Mouse (Mus musculus) liver, embryonic 15.5 days (tissue): ENCODE results near the gene Gnaq. TPM values are rescaled to one million over a fixed set of nuclear protein-coding genes. Genes with fewer than 3 reads are reported as not detected.

Source experiments
- ATAC-seq: fragments of 200-750 bp; cut with Nextera tagmentation; 2 replicates; pipeline ENCODE4 v1.8.0; 2017; ENCODE audit warnings: moderate number of reproducible peaks, mild to moderate bottlenecking, moderate library complexity; ENCODE audit not compliant: insufficient read depth
- H3K27ac ChIP-seq: fragments of 300-500 bp; sonication (generic); replicated peaks from 2 replicates; pipeline ENCODE4 v1.5.1; 2015; ENCODE audit warnings: mild to moderate bottlenecking, inconsistent platforms
- H3K27me3 ChIP-seq: fragments of 300-500 bp; sonication (generic); 2 replicates; pipeline ENCODE4 v1.6.1; 2015; ENCODE audit warnings: mild to moderate bottlenecking, inconsistent platforms
- H3K36me3 ChIP-seq: fragments of 300-500 bp; sonication (generic); replicated peaks from 2 replicates; pipeline ENCODE4 v1.6.1; 2015; ENCODE audit warnings: moderate library complexity, mild to moderate bottlenecking, inconsistent platforms
- H3K4me1 ChIP-seq: fragments of 300-500 bp; sonication (generic); replicated peaks from 2 replicates; pipeline ENCODE4 v1.6.1; 2015; ENCODE audit warnings: inconsistent platforms
- H3K4me2 ChIP-seq: fragments of 300-500 bp; sonication (generic); 2 replicates; pipeline ENCODE4 v1.6.1; 2015; ENCODE audit warnings: moderate library complexity, mild to moderate bottlenecking, inconsistent platforms
- H3K4me3 ChIP-seq: fragments of 300-500 bp; sonication (generic); replicated peaks from 2 replicates; pipeline ENCODE4 v1.5.1; 2015; ENCODE audit warnings: mild to moderate bottlenecking, inconsistent platforms
- H3K9ac ChIP-seq: fragments of 300-500 bp; sonication (generic); 2 replicates; pipeline ENCODE4 v1.6.1; 2015; ENCODE audit warnings: moderate library complexity, mild to moderate bottlenecking, inconsistent platforms
- H3K9me3 ChIP-seq: fragments of 300-500 bp; sonication (generic); replicated peaks from 2 replicates; pipeline ENCODE4 v1.6.1; 2016; ENCODE audit warnings: inconsistent platforms
- WGBS: fragments of 180-500 bp; shearing (Covaris S2); methylation state at CpG from one replicate; pipeline ENCODE4 v1.1.7; 2015; ENCODE audit warnings: mixed read lengths; ENCODE audit not compliant: insufficient replicate concordance; 5-methylcytosine and 5-hydroxymethylcytosine counted together
- polyA plus RNA-seq: library from polyadenylated mRNA; unstranded; fragments of >200 nt; fragmentation: Nextera tagmentation; extraction: Ambion mirVana; gene quantifications from 2 replicates; pipeline ENCODE4 v1.2.1, GENCODE M21; 2015

The Gnaq gene
- polyA plus RNA-seq, 1 experiment from 2014 or later, result 3.9 TPM

- H3K4me2 ChIP-seq, result no peak overlapping the region
- no peaks in the 10 kb centered on the region for H3K27me3 ChIP-seq
- no peaks in the 10 kb centered on the region for H3K9me3 ChIP-seq
- no peak for ATAC-seq
- H3K4me1 ChIP-seq, result no peaks in the 10 kb centered on the region
- no peak overlapping the region for H3K9ac ChIP-seq
- H3K4me3 ChIP-seq, result no peak overlapping the region
- H3K36me3 ChIP-seq, result no peaks in the 10 kb centered on the region
- 17% methylated on average over 1 of the region's 1 CpGs for WGBS
- H3K27ac ChIP-seq, result no peak overlapping the region
Observed at GRCm38 (mm10) chr19:16231584-16231983, 99.0 kb downstream of the Gnaq start.

GRCm38 (mm10) chr19:16235594-16235993 is 103.0 kb downstream of the Gnaq start:
- H3K27ac ChIP-seq, result no peak overlapping the region
- no peak overlapping the region for H3K4me2 ChIP-seq
- H3K4me1 ChIP-seq, result no peaks in the 10 kb centered on the region
- no peaks in the 10 kb centered on the region for H3K36me3 ChIP-seq
- WGBS, result 75% methylated on average over 8 of the region's 8 CpGs
- no peak overlapping the region for H3K4me3 ChIP-seq
- no peaks in the 10 kb centered on the region for H3K9me3 ChIP-seq
- H3K9ac ChIP-seq, result no peak overlapping the region
- no peaks in the 10 kb centered on the region for H3K27me3 ChIP-seq
- ATAC-seq, result no peak

- no peaks in the 10 kb centered on the region for H3K27me3 ChIP-seq
- H3K9me3 ChIP-seq, result no peaks in the 10 kb centered on the region
- no peaks in the 10 kb centered on the region for H3K36me3 ChIP-seq
- no peaks in the 10 kb centered on the region for H3K4me1 ChIP-seq
- H3K4me2 ChIP-seq, result no peak overlapping the region
- WGBS, result 67% methylated on average over 1 of the region's 1 CpGs
- no peak for ATAC-seq
- no peak overlapping the region for H3K4me3 ChIP-seq
- H3K9ac ChIP-seq, result no peak overlapping the region
- H3K27ac ChIP-seq, result no peak overlapping the region
Observed at GRCm38 (mm10) chr19:16237034-16237433, 104.4 kb downstream of the Gnaq start.

- no peak for ATAC-seq
- H3K4me1 ChIP-seq, result no peaks in the 10 kb centered on the region
- H3K4me3 ChIP-seq, result no peak overlapping the region
- WGBS, result 58% methylated on average over 4 of the region's 4 CpGs
- H3K9me3 ChIP-seq, result no peaks in the 10 kb centered on the region
- H3K27ac ChIP-seq, result no peak overlapping the region
- H3K4me2 ChIP-seq, result no peak overlapping the region
- no peaks in the 10 kb centered on the region for H3K27me3 ChIP-seq
- H3K9ac ChIP-seq, result no peak overlapping the region
- H3K36me3 ChIP-seq, result no peaks in the 10 kb centered on the region
Observed at GRCm38 (mm10) chr19:16238072-16238471, 105.4 kb downstream of the Gnaq start.

GRCm38 (mm10) chr19:16238512-16238911 is 105.9 kb downstream of the Gnaq start:
- Histone ChIP-seq H3K4me1 (no peaks in the 10 kb centered on the region), H3K9me3 (no peaks in the 10 kb centered on the region), H3K27me3 (no peaks in the 10 kb centered on the region), H3K9ac (no peak overlapping the region), H3K4me3 (no peak overlapping the region), H3K4me2 (no peak overlapping the region), H3K36me3 (no peaks in the 10 kb centered on the region), H3K27ac (no peak overlapping the region)
- ATAC-seq, result no peak
- WGBS, result 48% methylated on average over 2 of the region's 2 CpGs

- H3K36me3 ChIP-seq, result no peaks in the 10 kb centered on the region
- H3K4me2 ChIP-seq, result no peak overlapping the region
- H3K27ac ChIP-seq, result no peak overlapping the region
- H3K4me3 ChIP-seq, result no peak overlapping the region
- no peaks in the 10 kb centered on the region for H3K27me3 ChIP-seq
- 43% methylated on average over 3 of the region's 3 CpGs for WGBS
- no peak overlapping the region for H3K9ac ChIP-seq
- no peaks in the 10 kb centered on the region for H3K9me3 ChIP-seq
- no peaks in the 10 kb centered on the region for H3K4me1 ChIP-seq
- ATAC-seq, result no peak
Observed at GRCm38 (mm10) chr19:16242708-16243107, 110.1 kb downstream of the Gnaq start.

- no peaks in the 10 kb centered on the region for H3K36me3 ChIP-seq
- ATAC-seq, result no peak
- no peak overlapping the region for H3K4me3 ChIP-seq
- H3K27me3 ChIP-seq, result no peaks in the 10 kb centered on the region
- no peak overlapping the region for H3K9ac ChIP-seq
- no peak overlapping the region for H3K27ac ChIP-seq
- no peaks in the 10 kb centered on the region for H3K9me3 ChIP-seq
- H3K4me1 ChIP-seq, result peaks cover 4% of the 10 kb centered on the region
- 51% methylated on average over 2 of the region's 2 CpGs for WGBS
- H3K4me2 ChIP-seq, result no peak overlapping the region
Observed at GRCm38 (mm10) chr19:16249025-16249424, 116.4 kb downstream of the Gnaq start.

GRCm38 (mm10) chr19:16250921-16251320 is 118.3 kb downstream of the Gnaq start:
- ATAC-seq, result no peak
- Histone ChIP-seq H3K27ac (no peak overlapping the region), H3K4me1 (peaks cover 4% of the 10 kb centered on the region), H3K9ac (no peak overlapping the region), H3K9me3 (no peaks in the 10 kb centered on the region), H3K36me3 (no peaks in the 10 kb centered on the region), H3K27me3 (no peaks in the 10 kb centered on the region), H3K4me2 (no peak overlapping the region), H3K4me3 (no peak overlapping the region)
- WGBS, result 72% methylated on average over 3 of the region's 3 CpGs

- peaks cover 4% of the 10 kb centered on the region for H3K4me1 ChIP-seq
- H3K4me2 ChIP-seq, result no peak overlapping the region
- no peaks in the 10 kb centered on the region for H3K27me3 ChIP-seq
- WGBS, result 36% methylated on average over 5 of the region's 5 CpGs
- H3K4me3 ChIP-seq, result no peak overlapping the region
- H3K9ac ChIP-seq, result no peak overlapping the region
- ATAC-seq, result no peak
- H3K36me3 ChIP-seq, result no peaks in the 10 kb centered on the region
- H3K9me3 ChIP-seq, result no peaks in the 10 kb centered on the region
- H3K27ac ChIP-seq, result no peak overlapping the region
Observed at GRCm38 (mm10) chr19:16251819-16252218, 119.2 kb downstream of the Gnaq start.

- H3K27ac ChIP-seq, result no peak overlapping the region
- no peak for ATAC-seq
- no peaks in the 10 kb centered on the region for H3K27me3 ChIP-seq
- peaks cover 4% of the 10 kb centered on the region for H3K4me1 ChIP-seq
- no peak overlapping the region for H3K4me3 ChIP-seq
- 26% methylated on average over 4 of the region's 4 CpGs for WGBS
- no peak overlapping the region for H3K4me2 ChIP-seq
- no peaks in the 10 kb centered on the region for H3K36me3 ChIP-seq
- no peaks in the 10 kb centered on the region for H3K9me3 ChIP-seq
- H3K9ac ChIP-seq, result no peak overlapping the region
Observed at GRCm38 (mm10) chr19:16252696-16253095, 120.1 kb downstream of the Gnaq start.

- Histone ChIP-seq H3K36me3 (no peaks in the 10 kb centered on the region), H3K9me3 (no peaks in the 10 kb centered on the region), H3K4me2 (no peak overlapping the region), H3K4me1 (peaks cover 12% of the 10 kb centered on the region), H3K9ac (no peak overlapping the region), H3K27me3 (no peaks in the 10 kb centered on the region), H3K27ac (no peak overlapping the region), H3K4me3 (no peak overlapping the region)
- WGBS, result 18% methylated on average over 1 of the region's 1 CpGs
- ATAC-seq, result no peak
Observed at GRCm38 (mm10) chr19:16254881-16255280, 122.2 kb downstream of the Gnaq start.

- no peak overlapping the region for H3K27ac ChIP-seq
- H3K4me2 ChIP-seq, result no peak overlapping the region
- ATAC-seq, result no peak
- H3K9me3 ChIP-seq, result no peaks in the 10 kb centered on the region
- H3K36me3 ChIP-seq, result no peaks in the 10 kb centered on the region
- H3K4me3 ChIP-seq, result no peak overlapping the region
- H3K9ac ChIP-seq, result no peak overlapping the region
- no peaks in the 10 kb centered on the region for H3K27me3 ChIP-seq
- peaks cover 13% of the 10 kb centered on the region for H3K4me1 ChIP-seq
- 46% methylated on average over 2 of the region's 2 CpGs for WGBS
Observed at GRCm38 (mm10) chr19:16255294-16255693, 122.7 kb downstream of the Gnaq start.
